Mouse (Mus musculus) frontal cortex, adult (tissue): ENCODE measurements around the gene Otp.

Source experiments
- ATAC-seq: cut with Nextera tagmentation; 2 replicates; pipeline ENCODE4 v1.9.2; 2017; ENCODE audit warnings: mild to moderate bottlenecking, moderate library complexity, mixed read lengths; ENCODE audit not compliant: low TSS enrichment

Otp gene

GRCm38 (mm10) chr13:94874039-94874425 lies 1.4 kb upstream of the Otp start:
- no peak for ATAC-seq

GRCm38 (mm10) chr13:94874656-94875395 lies 576 bp upstream of the Otp start:
- no peak for ATAC-seq

GRCm38 (mm10) chr13:94876286-94877210 lies 1.1 kb downstream of the Otp start:
- ATAC-seq: no peak

GRCm38 (mm10) chr13:94877211-94877590 lies 1.8 kb downstream of the Otp start:
- no peak for ATAC-seq

- no peak for ATAC-seq
These were observed 2.8 kb downstream of the Otp start for GRCm38 (mm10) chr13:94877991-94878745.

- ATAC-seq: no peak
These were observed 5.8 kb downstream of the Otp start for GRCm38 (mm10) chr13:94881201-94881600.

GRCm38 (mm10) chr13:94882221-94882620 lies 6.8 kb downstream of the Otp start:
- no peak for ATAC-seq

GRCm38 (mm10) chr13:94882711-94883145 lies 7.3 kb downstream of the Otp start:
- ATAC-seq: no peak

- peak; percentile 20; the same call in 1 of the 2 replicates for ATAC-seq
These were observed 8.0 kb downstream of the Otp start for GRCm38 (mm10) chr13:94883163-94883965.

- ATAC-seq: no peak
These were observed 8.9 kb downstream of the Otp start for GRCm38 (mm10) chr13:94883966-94884960.

- ATAC-seq: no peak
These were observed 10.2 kb downstream of the Otp start for GRCm38 (mm10) chr13:94885291-94886235.

- no peak for ATAC-seq
These were observed 32.4 kb downstream of the Otp start for GRCm38 (mm10) chr13:94907841-94908240.

GRCm38 (mm10) chr13:94912961-94913360 lies 37.6 kb downstream of the Otp start:
- no peak for ATAC-seq

- ATAC-seq: no peak
These were observed 40.3 kb downstream of the Otp start for GRCm38 (mm10) chr13:94915654-94916053.

GRCm38 (mm10) chr13:94928086-94928485 lies 52.7 kb downstream of the Otp start:
- no peak for ATAC-seq
